Comparison of ENCODE assay signal across 14 mouse cellular contexts in the genomic region with DNA sequence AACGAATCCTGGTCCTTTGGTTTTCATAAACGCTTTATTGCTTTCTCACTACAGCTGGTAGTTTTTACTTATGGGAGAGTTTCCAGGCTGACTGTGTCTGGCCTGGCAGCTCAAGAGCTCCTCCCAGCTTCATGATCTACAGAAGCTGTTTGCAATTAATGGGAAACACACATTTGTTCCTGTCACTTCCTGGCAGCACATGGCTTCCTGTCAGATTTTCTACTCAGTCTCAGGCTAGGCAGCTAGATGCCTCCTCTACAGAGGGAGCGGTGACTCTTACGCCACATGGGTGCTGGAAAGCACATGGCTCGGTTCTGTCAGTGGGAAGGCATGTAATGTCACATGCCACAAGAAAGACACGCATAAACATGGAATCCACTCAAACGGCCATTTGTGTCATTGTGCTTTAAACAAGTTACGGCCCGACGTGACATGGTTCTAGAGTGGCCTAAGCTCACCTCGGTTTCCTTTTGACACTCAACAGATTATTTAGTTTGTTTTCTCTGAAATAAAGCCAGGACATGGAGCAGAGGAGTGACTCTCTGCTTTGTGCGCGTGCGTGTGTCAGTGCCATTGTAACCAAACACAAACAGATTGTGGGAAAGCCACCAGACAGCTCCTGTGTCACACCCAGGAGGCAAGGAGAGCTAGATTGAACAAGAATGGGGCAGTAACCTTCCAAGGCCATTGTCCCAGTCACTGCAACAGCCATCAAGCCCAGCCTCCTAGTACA. TPM values are rescaled to one million over a fixed set of nuclear protein-coding genes. Genes with fewer than 3 reads are reported as not detected.
DNase-seq lines count a peak whose midpoint lies in the region; ATAC-seq lines count a peak whose summit lies in the region.
"Had no signal": no experiment of that assay in that cellular context is flagged by ENCODE, and none has a peak within 500 bp of the region (broad histone marks: within the 10 kb centered on the region; RNA-seq: fewer than 3 reads in every experiment).

No protein-coding gene starts in this region.

- H3K9ac ChIP-seq in forebrain, embryonic 13.5 days = no peak overlapping the region
- H3K9ac ChIP-seq in forebrain, embryonic 11.5 days (ENCODE audit: low read length) = no peak overlapping the region
- no peak overlapping the region for H3K9ac ChIP-seq in kidney, embryonic 15.5 days
- H3K9ac ChIP-seq: intestine, embryonic 15.5 days; limb, embryonic 13.5 days; lung, embryonic 14.5 days; neural tube, embryonic 15.5 days had no signal

- DNase-seq in forebrain, embryonic 11.5 days (ENCODE audit: low spot score) = no peak
- peak; percentile 17 for DNase-seq in kidney, postnatal 10 days
- peak; percentile 41 for DNase-seq in brain, adult 2 months (ENCODE audit: low read depth, low spot score)
- peak; percentile 23 for DNase-seq in heart, postnatal 14 days
- no peak for DNase-seq in spleen, adult 12 weeks (ENCODE audit: low spot score)
- DNase-seq: B cell, adult 2 months; cerebellum, adult 9-11 months; lung, embryonic 14.5 days had no signal

- H3K27me3 ChIP-seq in forebrain, embryonic 13.5 days = no peaks in the 10 kb centered on the region
- H3K27me3 ChIP-seq in forebrain, embryonic 11.5 days (ENCODE audit: control insufficient read depth, insufficient read depth, low read length) = no peaks in the 10 kb centered on the region
- H3K27me3 ChIP-seq in kidney, embryonic 15.5 days = no peaks in the 10 kb centered on the region
- H3K27me3 ChIP-seq: intestine, embryonic 15.5 days; limb, embryonic 13.5 days; neural tube, embryonic 15.5 days had no signal

- H3K36me3 ChIP-seq in forebrain, embryonic 13.5 days (ENCODE audit: poor library complexity, severe bottlenecking) = peaks cover 73% of the 10 kb centered on the region
- peaks cover 29% of the 10 kb centered on the region for H3K36me3 ChIP-seq in forebrain, embryonic 11.5 days (ENCODE audit: control insufficient read depth, insufficient read depth, low read length)
- H3K36me3 ChIP-seq in kidney, embryonic 15.5 days = peaks cover 85% of the 10 kb centered on the region

- peak; percentile 69; the same call in 1 of the 2 replicates for ATAC-seq in forebrain, embryonic 13.5 days
- ATAC-seq in forebrain, embryonic 11.5 days (replicated peaks; ENCODE audit: low FRiP score) = no peak
- ATAC-seq in kidney, embryonic 15.5 days (replicated peaks; ENCODE audit: low FRiP score) = no peak
- ATAC-seq in erythroid progenitor cell, adult 5-6 weeks (replicated peaks; ENCODE audit: low FRiP score, poor library complexity, severe bottlenecking) = no peak
- ATAC-seq: intestine, embryonic 15.5 days had no signal

- no peaks in the 10 kb centered on the region for H3K4me1 ChIP-seq in forebrain, embryonic 13.5 days
- H3K4me1 ChIP-seq in forebrain, embryonic 11.5 days (replicated peaks; ENCODE audit: control insufficient read depth, insufficient read depth, low read length) = no peaks in the 10 kb centered on the region
- no peaks in the 10 kb centered on the region for H3K4me1 ChIP-seq in kidney, embryonic 15.5 days
- H3K4me1 ChIP-seq: intestine, embryonic 15.5 days; limb, embryonic 13.5 days; neural tube, embryonic 15.5 days had no signal

- WGBS in forebrain, embryonic 13.5 days = 95% methylated on average over 14 of the region's 14 CpGs
- 96% methylated on average over 14 of the region's 14 CpGs for WGBS in forebrain, embryonic 11.5 days
- 94% methylated on average over 14 of the region's 14 CpGs for WGBS in kidney, embryonic 15.5 days

- no peaks in the 10 kb centered on the region for H3K9me3 ChIP-seq in forebrain, embryonic 13.5 days (replicated peaks)
- H3K9me3 ChIP-seq in forebrain, embryonic 11.5 days (ENCODE audit: control insufficient read depth, low read length) = no peaks in the 10 kb centered on the region
- H3K9me3 ChIP-seq in kidney, embryonic 15.5 days (replicated peaks) = no peaks in the 10 kb centered on the region
- H3K9me3 ChIP-seq: intestine, embryonic 15.5 days; limb, embryonic 13.5 days; neural tube, embryonic 15.5 days had no signal

- intact Hi-C loops in heart, postnatal 14 days (cut with DNase I) = no loop called here

- no peak overlapping the region for H3K27ac ChIP-seq in forebrain, embryonic 13.5 days
- no peak overlapping the region for H3K27ac ChIP-seq in forebrain, embryonic 11.5 days (ENCODE audit: low read depth, low read length)
- H3K27ac ChIP-seq in kidney, embryonic 15.5 days = no peak overlapping the region
- H3K27ac ChIP-seq: intestine, embryonic 15.5 days; limb, embryonic 13.5 days; neural tube, embryonic 15.5 days had no signal

- H3K4me3 ChIP-seq in forebrain, embryonic 13.5 days = no peak overlapping the region
- H3K4me3 ChIP-seq in forebrain, embryonic 11.5 days (ENCODE audit: low read depth, low read length) = no peak overlapping the region
- no peak overlapping the region for H3K4me3 ChIP-seq in kidney, embryonic 15.5 days (replicated peaks)
- H3K4me3 ChIP-seq: intestine, embryonic 15.5 days; limb, embryonic 13.5 days; neural tube, embryonic 15.5 days had no signal

- no peak overlapping the region for H3K4me2 ChIP-seq in forebrain, embryonic 13.5 days
- no peak overlapping the region for H3K4me2 ChIP-seq in forebrain, embryonic 11.5 days (ENCODE audit: low read depth, low read length, severe bottlenecking)
- H3K4me2 ChIP-seq in kidney, embryonic 15.5 days = no peak overlapping the region
- H3K4me2 ChIP-seq: intestine, embryonic 15.5 days; limb, embryonic 13.5 days; lung, embryonic 14.5 days; neural tube, embryonic 15.5 days had no signal

RNA-seq across cellular contexts. Expression of gene Mtap, which starts 36.1 kb away (rescaled TPM):
- 46.6 and 52.0 TPM in 2 replicates for polyA plus RNA-seq in forebrain, embryonic 13.5 days (2015; fragmentation: Nextera tagmentation; extraction: Ambion mirVana)
- 103 and 110 TPM in 2 replicates for polyA plus RNA-seq in forebrain, embryonic 11.5 days (2014; fragmentation: Nextera tagmentation; extraction: Ambion mirVana)
- polyA plus RNA-seq in kidney, embryonic 15.5 days (2015; fragmentation: Nextera tagmentation; extraction: Ambion mirVana) = 74.0 and 74.7 TPM in 2 replicates
- 10 to 100 TPM; 17.3 to 17.5 TPM for total RNA-seq in heart, postnatal 14 days (2021)
- total RNA-seq in erythroid progenitor cell, adult 5-6 weeks (2015; ENCODE audit: low replicate concordance) = 1.3 and 8.3 TPM in 2 replicates
- 0.90 and 6.5 TPM in 2 replicates for total RNA-seq in erythroid progenitor cell, adult 5-6 weeks (2017; ENCODE audit: low replicate concordance)

Comparison
In these comparisons a context has a peak if more than half of its experiments do, and no peak if none do; other contexts are left out.
1. DNase-seq: peak in kidney, postnatal 10 days (single experiment), brain, adult 2 months (single experiment) and heart, postnatal 14 days (2 of 2); none in forebrain, embryonic 11.5 days (single experiment) and spleen, adult 12 weeks (single experiment).